Mouse (Mus musculus): Measurements from ENCODE around the gene AI593442.

Gene AI593442

DNA sequence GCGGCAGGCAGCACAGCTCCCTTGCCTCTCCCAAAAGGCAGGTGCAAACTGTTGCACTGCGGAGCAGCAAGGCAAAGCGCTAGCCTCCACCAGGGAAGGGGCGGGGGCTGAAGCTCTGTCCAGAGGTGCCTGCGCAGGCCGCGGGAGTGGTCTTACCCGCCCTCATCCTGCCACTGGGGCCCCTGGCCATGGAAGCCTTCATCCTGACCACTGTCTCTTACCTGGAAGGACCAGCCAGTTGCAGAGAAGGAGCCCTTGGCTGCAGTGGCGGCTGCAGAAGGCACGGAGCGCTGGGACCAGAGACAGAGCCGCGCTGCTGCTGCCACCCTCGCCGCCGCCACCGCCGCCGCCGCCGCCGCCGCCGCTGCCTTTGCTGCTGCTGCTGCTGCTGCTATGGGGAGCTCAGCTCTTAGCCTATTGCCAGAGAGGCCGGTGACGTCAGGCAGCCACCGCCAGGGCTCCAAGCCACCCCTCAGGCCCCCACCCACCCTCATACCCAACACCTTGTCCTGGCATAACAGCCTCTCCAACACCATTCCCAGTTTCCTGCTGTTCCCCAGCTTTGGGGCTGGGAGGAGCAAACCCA lies at the start of gene AI593442:
Gene AI593442, minus strand, starts transcription at position 419 of the 586 bp plus-strand sequence.
- peak; percentile 70 for DNase-seq (ENCODE audit: low spot score)

DNA sequence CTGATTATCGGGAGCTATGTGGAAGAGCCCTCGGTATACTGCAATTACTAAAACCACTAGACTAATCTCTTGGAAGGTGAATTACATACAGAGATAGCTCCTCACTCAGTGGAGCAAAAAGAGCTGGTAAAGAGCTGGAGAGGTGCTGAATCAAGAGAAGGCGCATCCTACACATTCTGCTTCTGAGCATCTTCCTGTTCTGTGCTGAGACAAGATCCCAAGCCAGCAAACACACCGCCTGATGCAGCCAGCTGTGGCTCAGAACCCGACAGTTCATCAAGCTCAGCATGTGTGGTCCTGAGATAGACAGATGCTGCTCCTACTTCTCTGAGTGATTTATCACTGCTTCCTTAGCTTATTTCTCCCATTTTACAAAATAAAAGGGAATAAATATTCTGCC lies 49.2 kb upstream of the AI593442 start:
- DNase-seq (ENCODE audit: low spot score) = no peak

- no peak for DNase-seq (ENCODE audit: low spot score)
Measured at GRCm38 (mm10) chr9:52722626-52723025, 43.0 kb upstream of the AI593442 start.

- DNase-seq (ENCODE audit: low spot score) = no peak
Measured at GRCm38 (mm10) chr9:52719562-52719961, 40.0 kb upstream of the AI593442 start.

DNA sequence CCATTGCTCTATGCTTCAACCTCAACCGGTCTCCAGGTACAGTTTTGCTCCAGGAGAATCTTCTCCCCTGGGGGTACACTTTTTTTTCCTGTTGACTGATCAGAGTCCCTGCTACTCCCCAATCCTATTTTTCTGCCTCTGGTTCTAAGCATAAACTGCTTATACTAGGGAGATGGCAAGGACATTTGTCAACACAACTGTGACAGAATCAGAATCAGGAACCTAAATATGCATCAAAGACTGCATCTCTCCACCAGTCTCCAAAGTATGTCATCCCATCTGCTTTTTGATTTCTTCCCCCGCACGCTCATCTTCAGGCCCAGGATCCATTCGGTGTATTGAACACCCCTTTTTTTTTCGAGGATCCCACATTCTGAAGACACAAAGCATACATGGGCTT lies 456 bp upstream of the AI593442 start:
- DNase-seq (ENCODE audit: low spot score) = no peak

GRCm38 (mm10) chr9:52678839-52679215 lies 753 bp downstream of the AI593442 start:
- no peak for DNase-seq (ENCODE audit: low spot score)

GRCm38 (mm10) chr9:52678179-52678838 lies 1.3 kb downstream of the AI593442 start:
- DNase-seq (ENCODE audit: low spot score) = peak; percentile 57

DNA sequence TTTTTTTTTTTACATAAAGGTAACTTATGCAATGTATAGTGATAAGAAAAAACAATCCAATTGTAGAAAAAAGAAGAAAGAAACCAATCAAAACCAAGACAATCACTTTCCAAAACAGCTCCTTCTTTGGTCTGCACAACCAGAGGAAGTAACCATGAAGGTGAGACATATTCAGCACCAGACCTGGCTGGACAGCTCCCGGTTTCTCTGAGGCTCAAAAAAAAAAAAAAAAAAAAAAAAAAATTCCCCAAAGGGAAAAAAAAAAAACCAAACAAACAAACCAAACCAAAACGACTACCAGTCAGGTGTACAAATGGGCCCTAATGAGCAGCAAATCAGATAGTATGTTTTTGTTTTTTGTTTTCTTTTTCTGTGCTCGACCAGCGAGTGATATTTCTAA lies 3.0 kb downstream of the AI593442 start:
- peak; percentile 66 for DNase-seq (ENCODE audit: low spot score)

DNA sequence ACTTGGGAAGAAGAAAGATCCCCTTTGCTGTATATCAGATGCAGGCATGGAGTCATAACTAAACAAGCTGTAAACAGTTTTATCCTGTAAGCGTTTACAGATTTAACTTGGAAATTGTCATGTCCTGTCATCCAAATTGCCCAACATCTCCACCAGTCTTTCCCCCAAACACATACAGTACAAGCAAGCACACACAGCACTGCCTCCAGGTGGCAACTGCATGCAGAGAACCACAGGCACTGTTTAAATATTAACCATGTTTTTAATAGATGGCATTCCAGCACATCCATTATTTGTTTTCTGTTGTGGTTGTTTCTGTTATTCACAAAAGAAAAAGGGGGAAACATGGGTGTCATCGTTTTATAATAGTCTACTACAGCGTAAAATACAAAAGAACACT lies 3.6 kb downstream of the AI593442 start:
- no peak for DNase-seq (ENCODE audit: low spot score)

DNA sequence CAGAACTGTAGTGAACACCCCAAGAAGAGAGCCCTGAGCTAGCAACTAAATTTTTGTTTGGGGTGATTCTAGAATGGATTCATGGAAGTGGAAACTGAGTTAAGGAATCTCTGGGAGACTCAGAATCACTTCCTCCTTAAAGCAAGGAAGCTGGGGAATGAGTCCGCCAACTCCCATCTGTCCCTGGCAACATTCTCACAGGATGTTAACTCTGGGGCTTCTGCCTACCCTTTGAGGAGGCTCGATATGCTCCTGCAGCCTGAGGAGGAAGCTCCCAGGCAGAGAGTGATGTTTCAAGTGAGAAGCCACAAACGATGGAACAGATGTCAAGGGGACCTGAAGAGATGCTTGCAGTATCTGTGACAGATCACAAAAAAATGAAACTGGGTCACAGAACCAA lies 18.2 kb downstream of the AI593442 start:
- no peak for DNase-seq (ENCODE audit: low spot score)

GRCm38 (mm10) chr9:52650341-52650951 lies 29.1 kb downstream of the AI593442 start:
- DNase-seq (ENCODE audit: low spot score) = no peak

DNA sequence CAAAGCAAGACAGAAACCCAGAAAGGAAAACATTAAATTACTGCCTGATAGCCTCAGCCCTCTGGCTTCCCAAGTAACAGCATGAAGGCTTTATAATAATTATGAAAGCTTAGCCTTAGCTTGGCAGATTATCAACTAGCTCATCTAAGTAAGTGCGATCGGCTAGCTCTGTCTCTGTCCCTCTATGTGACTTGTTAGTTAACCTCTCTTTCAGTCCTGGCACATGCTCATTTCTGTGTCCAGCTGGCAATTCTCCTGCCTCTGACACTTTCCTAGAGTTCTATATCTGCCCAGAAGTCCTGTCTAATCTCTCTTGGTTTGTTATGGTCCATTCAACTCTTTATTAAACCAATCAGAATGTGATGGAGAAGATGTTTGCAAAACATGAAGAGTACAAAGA lies 34.3 kb downstream of the AI593442 start:
- no peak for DNase-seq (ENCODE audit: low spot score)

GRCm38 (mm10) chr9:52644626-52645025 lies 35.0 kb downstream of the AI593442 start:
- DNase-seq (ENCODE audit: low spot score) = no peak

- no peak for DNase-seq (ENCODE audit: low spot score)
Measured at GRCm38 (mm10) chr9:52644156-52644555, 35.4 kb downstream of the AI593442 start.

DNA sequence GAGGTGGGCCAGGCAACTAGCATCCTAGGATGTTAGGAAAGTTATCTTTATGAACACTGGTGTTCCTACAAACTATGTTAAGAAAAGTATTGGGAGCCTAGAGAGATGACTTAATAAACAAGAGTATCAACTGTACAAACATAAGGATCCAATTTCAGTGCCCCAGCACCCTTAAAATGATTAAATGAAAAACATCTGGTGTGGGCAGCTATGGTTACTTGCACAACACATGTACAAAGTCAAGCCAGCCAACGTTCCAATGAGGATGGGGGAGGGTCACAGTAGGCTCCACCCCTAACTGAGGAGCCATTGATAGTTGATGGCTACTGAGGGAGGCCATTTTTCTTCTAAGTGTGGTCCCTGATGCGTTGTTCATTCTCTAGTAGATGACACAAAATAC lies 43.6 kb downstream of the AI593442 start:
- DNase-seq (ENCODE audit: low spot score) = no peak

GRCm38 (mm10) chr9:52623926-52624325 lies 55.7 kb downstream of the AI593442 start:
- no peak for DNase-seq (ENCODE audit: low spot score)

All from retina, embryonic 14.5 days (tissue).